Mouse (Mus musculus): Measurements from ENCODE around the gene Rbp7.
"Not testable (repeated sequence)": the region's sequence is repeated elsewhere in the genome, so short reads cannot be mapped to it uniquely, and the experiment has no call there.

Rbp7 gene

DNA sequence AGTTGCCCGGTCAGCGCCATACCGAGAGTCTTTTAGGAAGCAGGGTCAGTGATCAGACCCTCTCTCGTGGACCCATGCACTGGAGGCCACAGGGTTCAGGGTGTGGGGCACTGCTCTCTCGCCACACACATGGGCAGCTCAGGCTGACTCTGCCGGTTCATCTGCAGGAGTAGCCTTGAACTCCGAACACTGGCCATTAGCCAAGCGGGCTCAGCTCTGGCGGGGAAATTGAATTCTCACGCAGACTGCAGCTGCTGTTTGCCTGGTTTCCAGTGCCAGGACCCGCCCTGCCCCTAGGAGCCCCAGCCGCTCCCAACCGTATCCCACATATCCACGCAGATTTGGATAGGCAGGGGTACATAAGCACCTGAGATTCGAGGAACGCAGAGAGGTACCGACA, 515 bp downstream of the Rbp7 start:
- no peak for DNase-seq

DNA sequence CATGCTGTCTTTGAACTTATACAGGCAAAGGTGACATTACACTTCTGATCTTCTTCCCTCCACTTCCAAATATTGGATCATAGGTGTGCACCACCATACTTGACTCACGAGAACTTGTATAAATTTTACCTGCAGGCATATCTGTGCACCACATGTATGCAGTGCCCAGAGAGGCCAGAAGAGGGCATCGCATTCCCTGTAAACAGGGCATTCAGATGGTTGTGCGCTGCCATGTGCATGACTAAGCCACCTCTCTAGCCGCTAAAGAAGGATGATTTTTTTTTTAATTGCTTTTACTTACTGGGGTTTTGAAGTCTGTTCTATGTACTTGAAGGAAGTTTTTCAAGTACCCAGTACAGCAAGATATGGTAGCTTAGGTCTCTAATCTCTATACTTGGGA, 1.1 kb downstream of the Rbp7 start:
- DNase-seq: peak; percentile 54

DNA sequence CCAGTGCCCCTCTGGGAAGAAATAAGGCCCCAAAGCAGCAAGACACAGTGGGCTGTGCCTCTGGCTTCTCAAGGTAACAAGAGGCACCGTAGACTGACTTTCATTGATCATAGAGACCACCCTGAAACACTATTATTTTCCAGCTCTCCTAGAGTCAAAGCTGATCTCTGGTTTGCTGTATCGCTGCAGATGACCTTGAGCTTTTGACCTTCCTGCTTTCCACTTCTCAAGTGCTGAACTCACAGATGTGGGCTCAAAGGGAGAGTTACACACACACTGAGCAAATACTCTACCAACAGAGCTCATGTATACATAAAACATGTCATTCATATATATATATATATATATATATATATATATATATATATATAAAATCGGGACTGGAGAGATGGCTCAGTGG, 4.1 kb downstream of the Rbp7 start:
- no peak for DNase-seq

DNA sequence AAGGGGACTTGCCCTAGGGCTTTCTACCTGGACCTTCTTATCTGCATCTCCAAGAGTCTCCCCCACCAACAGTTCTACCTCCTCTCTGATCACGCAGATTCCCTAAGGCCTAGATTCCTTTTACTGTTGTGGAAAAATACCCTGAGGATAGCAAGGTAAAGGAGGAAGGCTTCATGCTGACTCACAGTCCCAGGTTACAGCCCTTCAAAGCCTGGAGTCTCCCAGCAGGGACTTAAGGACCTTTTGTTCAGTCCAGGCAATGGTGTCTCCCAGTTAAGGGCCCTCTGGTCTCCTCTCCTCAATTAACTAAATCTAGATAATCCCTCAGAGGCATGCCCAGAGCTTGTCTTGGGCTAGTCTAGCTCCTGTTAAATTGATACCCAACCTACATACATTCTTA, 8.5 kb downstream of the Rbp7 start:
- no peak for DNase-seq

DNA sequence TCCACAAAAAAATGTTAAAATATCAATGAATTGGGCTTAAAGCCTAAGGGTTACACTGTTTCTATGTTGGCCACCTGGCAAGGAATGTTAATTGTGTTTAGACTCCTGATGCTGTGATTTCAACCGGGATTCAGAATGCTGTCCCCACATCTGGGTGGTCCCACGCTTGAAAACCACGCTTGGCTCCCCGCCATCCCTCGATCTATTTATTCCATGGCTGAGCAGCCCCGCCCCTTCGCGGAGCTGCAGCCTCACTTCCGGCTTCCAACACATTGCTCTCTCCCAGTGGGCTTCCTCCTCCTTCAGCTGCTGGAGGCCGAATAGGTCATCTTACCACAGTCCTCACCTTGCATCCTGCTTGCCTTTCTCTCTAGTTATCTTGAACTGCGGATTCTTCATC, 8.9 kb downstream of the Rbp7 start:
- peak; percentile 60 for DNase-seq

DNA sequence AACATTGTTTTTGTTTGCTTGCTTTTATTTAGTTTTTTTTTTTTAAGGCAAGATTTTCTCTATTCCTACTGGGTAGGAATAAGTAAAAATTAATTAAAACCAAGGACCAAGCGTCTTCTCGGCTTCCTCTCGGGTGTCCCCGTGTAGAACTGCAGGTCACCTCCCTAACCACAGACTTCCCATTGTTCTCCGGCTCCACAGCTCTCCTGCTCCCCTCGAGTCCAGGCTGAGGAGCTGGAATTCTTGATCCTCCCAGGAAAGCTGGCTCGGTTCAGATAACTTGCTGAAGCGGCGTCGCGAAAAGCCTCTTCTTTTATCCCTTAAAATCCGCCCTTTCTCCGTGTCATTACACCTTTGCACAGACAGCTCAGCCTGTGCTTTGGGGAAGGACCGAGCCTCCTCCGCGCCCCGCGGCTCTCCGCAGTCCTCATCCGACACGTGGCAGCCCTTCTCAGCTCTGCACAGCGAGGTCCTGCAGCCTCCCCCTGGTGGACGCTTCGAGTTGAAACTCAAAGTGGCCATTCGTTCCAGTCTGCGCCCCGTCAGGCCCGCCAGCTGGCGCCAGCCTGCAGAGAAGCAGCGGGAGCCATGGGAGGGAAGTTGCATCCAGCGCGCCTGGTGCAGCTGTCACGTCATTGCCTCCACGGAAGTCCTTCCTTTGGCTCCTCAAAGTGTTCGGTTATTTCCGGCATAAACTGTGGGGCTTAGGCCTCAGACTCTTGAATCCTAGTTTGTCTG, 9.6 kb downstream of the Rbp7 start:
- peak; percentile 94 for DNase-seq

DNA sequence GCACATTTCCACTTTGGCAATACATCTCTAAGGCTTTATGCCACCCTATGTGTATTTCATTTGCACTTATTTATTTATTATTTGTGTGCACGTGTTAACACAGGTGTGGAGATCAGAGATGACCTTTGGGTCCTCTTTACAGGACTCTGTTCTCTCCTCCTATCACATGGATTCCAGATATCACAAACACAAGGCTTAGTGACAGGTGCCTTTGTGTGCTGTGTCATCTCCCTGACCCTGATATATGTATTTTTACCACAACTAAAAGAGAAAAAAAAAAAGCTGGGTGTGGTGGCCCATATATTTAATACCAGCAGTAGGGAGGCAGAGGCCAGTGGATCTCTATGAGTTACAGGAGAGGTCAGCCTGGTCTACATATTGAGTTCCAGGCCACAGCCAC, 10.3 kb downstream of the Rbp7 start:
- DNase-seq: no peak

DNA sequence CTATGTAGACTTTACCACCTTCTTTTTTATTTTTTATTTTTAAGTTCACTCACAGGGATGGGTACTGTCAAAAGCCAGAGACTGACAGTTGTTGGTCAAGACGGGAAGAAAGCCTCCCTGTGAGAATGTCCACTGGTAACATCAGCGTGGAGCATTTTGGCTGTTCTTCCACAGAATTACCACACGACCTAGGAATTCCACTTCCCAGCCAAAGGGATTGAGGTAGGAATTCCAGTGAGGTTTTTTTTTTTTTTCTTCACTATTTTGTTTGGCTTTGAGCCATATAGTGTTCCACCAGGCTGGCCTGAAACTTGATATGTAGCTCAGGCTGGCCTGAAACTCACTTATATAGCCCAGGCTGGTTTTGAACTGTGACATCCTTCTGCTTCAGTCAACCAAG, 12.3 kb downstream of the Rbp7 start:
- peak; percentile 56 for DNase-seq

DNA sequence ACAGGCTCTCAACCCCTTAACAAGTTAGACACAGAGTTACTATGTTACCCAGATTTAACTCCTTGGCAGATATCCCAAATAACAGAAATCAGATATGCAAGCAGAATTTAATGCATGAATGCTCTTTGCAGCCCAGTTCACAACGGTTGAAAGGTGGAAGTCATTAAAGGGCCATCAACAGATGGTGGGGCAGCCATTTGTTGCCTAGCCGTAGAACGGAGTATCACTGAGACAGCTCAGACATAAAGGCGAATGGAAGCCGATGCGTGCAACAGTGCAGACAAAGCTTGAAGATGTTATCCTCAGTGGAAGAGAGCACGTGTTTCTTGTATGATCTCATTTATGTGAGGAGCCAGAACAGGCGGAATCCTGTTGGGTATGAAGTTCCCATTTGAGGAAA, 14.2 kb downstream of the Rbp7 start:
- DNase-seq: no peak

DNA sequence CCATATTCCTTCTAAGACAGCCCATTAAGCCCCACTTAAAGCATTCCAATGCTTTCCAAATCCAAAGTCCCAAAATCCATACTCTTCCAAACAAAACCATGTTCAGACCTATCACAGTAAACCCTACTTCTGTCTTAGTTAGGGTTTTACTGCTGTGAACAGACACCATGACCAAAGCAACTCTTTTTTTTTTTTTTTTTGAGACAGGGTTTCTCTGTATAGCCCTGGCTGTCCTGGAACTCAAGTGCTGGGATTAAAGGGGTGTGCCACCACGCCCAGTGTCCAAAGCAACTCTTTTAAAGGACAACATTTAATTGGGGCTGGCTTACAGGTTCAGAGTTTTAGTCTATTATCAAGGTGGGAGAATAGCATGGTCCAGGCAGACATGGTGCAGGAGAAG, 22.9 kb downstream of the Rbp7 start:
- not testable (repeated sequence) for DNase-seq

DNA sequence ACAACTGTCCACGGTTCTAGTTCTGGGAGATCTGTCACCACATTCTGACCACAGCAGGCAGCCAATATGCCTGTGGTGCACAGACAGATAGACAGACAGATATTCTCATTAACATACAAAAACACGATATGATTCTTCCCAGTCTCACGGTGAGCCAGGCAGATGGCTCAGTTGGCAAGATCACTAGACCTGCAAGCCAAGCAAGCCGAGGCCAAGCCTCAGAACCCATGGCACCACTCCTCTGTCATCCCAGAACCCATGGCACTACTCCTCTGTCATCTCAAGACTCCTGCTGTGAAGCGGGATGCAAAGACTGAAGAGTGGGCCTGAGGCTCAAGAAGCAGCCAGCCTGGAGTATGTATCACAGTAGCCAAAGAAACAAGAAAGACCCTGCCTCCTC, 25.2 kb downstream of the Rbp7 start:
- DNase-seq: no peak

DNA sequence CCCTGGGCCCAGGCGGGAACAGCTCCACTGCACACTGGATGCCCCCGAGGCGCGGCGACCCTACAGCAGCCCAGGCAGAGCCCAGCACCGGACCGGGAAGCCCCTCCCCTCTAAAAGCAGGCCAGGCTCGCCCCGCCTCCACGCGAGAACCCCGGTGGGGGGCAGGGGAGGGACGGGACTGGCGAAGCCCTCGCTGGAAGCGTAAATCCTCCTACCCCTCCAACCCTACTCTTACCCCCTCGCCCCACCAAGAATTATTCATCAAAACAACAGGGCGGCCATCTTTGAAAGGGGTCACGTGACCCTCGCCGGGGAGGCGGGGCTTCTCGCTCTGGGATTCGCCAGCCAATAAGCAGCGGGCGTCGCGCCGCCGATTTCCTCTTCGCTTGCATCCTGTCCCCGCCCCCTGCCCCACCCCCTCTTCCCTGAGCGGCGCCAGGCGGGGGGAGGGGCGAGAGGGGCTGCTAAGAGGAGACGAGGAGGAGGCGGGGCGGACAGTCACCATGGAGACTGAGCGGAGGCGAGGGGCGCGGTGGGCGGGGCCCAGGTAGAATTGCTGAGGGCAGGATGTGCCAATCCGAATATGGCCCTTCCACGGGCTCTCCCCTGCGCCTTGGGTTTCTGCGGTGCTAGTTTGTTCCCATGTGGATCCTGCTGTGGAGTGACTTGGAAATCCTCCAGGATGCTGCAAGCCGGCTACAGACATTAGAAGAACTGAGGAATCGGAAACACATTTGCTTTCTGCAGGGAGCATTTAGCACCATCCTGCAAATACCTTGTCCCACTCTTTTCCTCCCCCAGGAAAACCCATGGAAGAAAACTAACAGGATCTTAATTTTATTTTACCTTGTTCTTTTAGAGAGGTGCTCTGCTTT, 28.2 kb downstream of the Rbp7 start, which contains the start of gene Ube4b:
TSS of gene Ube4b (minus strand) at position 425 of the 875 bp plus-strand sequence.
- peak; percentile 98 for DNase-seq

DNA sequence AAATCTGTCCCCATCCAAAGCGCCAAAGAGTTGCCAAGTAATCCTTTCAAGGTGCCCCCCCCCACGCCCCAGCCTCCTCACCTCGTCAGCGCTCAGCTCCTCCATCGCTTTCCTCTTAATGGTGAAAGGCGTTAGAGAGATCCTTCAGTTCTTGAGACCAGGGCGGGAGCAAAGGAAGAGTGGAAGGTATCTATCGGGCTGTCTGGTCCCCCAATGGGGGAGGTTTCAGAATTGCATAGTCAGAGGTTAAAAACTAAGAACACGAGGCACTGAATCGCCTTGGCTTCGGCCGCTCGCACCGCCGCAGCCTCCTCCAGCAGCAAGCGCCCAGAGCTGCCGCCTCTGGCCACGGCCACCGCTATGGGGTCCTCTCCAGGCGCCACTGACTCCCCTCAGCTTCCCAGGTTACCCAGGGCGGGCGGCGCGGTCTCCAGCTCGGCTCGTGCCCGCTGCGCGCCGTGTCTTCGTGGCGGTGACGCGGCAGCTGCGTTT, 28.9 kb downstream of the Rbp7 start:
- peak; percentile 26 for DNase-seq

DNA sequence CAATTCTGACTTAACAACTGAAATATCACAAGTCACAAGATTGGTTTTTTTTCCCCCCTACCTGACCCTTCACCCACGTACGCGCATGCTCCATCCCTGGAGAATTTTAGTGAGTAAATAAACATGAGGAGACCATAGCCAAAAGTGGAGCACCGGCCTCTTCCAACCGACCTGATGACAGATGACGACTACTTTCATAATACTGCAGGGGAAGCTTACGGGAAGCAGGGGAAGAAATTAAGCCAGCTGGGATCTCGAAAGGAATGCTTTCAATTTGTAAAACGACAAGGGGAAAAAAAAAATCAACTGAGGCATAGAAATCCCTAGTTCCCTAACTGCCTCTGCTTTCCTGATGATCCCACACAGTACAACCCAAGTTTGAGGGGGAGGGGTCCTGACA, 30.0 kb downstream of the Rbp7 start:
- DNase-seq: peak; percentile 34

DNA sequence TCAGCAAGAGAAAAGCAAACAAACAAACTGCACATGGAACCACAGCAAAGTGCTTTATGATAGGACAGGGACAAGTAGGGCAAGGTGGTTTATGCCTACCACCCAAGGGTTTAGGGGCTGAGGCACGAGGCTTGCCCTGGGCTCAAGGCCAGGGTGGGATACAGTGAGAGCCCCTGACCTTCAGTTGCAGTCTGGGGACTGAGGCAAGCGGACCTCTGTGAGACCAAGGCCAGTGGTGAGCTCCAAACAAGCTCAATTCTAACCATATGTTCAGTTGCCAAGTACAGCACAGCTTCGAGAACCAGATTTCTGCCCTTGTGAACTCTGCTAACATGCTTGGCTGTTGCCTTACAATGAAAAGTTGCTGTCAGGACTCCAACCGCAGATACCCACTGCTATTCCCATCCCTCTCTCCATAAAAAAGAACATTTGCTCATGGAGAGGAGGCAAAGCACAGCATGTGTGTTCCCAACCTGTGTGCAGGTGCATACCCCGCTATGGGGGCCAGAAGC, 36.9 kb downstream of the Rbp7 start:
- DNase-seq: no peak

DNA sequence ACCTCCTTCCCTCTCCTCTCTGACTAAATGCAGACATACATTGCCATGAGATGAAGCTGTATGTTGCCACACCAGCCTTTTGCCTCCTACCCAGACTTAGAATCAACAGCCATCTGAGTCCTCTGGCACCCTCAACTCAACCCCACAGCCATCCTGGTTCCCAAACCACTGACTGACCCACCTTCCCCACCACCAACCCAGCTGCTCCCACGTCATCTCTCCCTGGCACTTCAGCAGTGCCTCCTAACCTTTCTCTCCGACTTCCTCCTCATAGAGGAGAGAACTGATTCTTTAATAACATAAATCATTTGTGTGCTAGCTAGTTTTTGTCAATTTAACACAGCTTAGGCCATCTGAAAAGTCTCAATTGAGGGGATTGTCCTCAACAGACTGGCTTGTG, 37.8 kb downstream of the Rbp7 start:
- DNase-seq: no peak

DNA sequence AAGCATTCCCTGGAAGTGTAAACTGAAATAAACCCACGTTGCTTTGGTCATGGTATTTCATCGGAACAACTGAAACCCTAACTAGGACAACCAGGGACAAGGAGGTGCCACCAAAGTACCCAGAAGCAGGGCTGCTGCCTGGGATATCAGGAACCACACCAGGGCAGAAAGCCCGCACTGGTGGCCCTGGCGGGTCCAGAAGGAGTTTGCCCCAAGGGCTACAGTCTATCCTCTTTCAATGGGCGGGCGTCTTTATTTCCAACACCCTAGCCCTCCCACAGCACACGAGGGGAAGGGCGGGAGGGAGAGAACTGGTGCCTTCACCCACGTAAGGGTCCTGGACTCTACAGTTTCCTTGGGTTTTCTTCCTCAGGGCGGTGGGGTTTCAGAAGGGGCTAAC, 38.4 kb downstream of the Rbp7 start:
- DNase-seq: no peak

DNA sequence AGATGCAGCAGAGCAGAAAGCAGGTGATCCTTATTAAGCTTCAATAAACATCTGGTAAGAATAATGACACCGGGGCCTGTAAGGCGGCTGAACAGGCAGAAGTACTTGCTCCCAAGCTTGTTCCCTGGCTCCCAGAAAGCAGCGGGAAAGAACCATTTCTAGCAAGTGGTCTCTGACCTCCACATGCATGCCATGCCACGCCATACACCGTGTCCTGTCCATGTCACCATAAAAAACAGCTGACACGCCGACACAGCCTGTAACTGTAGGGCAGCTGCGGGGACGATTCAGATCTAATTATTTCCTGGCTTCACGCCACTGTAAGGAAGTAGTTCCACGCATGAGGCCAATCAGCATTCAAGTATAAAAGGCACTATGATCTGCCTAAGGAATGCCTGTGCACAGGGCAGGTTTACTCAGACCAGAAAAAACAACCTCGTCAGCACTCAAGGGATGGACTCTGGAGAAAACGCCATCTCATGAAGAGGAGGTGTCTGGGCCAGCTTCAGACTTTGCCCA, 39.1 kb downstream of the Rbp7 start:
- no peak for DNase-seq

DNA sequence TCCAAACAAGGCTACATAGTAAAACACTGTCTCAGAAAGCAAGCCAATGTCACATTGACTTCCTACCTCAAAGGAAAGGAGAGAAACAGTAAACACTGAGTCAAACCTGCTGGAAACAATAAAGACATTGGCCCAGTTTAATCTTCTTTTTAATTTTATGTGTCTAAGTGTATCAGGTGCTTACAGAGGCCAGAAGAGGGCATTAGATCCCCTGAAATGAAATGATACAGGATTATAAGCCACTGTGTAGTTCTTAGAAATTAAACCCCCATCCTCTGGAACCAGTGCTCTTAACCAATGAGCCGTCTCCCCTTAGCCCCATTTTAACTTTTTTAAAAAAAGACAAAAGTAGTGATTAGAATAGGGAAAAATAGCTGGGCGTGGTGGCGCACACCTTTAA, 40.5 kb downstream of the Rbp7 start:
- DNase-seq: no peak

DNA sequence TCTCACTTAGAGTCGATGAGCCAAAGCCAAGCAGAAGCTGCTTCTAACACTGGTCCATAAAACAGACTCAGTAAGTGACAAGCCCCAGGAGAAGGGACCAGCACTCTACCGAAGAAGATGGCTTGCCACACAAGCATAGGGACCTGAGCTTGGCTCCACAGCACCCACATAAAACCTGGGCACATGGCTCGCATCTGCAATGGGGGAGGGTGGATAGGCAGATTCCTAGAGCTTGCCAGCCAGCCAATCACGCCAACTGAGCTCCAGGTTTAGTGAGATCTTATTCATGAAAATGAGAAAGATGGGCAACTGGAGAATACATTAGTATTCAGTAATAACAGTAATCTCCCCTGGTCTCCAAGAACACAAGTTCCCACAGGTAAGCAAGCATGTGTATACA, 45.0 kb downstream of the Rbp7 start:
- no peak for DNase-seq

DNA sequence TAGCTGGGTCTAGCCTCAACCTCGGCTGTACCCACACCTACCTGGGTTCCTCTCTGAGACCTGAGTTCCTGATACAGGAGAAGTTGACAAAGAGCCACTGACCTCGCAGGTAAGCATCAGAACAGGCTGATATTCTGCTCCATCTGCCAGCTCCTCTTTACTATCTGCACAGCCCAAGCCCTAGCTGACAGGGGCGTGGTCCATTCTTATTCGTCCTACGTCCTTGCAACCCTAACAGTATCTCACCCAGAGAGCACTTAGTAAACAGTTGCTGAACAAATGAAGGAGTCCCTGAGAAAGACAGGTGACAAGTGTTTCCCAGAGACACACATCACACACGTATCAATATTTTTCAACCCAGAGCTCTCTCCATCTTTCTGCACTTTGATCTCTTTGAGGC, 46.4 kb downstream of the Rbp7 start:
- DNase-seq: no peak

DNA sequence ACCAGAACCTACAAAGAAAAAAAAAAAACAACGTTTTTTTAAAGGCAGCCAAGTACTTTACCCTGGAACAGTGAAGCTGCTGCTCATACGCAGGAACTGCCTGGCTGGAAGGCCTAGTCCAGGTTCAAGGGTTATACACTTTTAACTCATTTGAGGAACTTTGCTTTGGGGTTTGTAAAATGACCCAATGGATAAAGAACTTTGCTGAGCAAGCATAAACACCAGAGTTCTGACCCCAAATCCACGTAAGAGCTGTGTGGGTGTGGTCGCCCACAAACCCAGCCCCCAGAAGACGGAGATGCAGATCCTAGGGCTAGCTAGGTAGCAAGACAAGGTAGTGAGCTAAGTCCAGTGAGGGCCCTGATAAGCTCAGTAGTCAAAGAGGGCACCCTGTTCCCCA, 47.3 kb downstream of the Rbp7 start:
- no peak for DNase-seq

DNA sequence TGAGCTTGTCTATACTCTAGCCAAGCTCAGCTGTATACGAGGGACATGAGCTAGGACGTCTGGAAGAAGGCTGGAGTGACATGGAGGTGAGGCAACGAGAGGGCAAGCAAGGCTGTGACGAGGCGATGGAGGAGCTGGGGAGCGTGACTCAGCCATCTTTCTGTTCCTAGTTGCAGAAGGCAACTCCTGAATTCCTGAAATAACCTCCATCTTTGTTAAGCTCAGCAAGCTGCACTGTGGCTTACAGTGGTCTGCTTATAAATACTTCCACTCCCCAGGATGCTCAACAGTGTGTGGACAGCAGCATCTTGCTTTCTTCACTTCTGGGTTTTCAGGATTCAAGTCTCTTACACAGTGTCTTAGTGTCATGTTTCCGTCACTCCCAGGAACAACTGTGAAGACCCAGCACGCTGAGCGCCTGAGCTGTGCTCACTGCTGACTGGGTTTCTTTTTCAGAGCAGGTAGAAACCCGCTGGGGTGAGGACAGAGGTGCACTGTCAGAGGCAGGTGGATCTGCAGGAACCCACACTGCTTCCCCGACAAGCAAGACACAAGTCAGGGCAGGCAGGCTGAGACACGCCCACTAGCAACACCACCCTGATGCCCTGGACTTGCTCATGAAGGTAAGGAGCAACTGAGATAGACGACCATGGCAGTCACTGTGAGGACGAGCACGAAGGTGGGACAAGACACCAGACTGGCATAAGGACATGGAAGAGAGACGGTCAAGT, 48.9 kb downstream of the Rbp7 start:
- no peak for DNase-seq

All from lung, postnatal 36 days (tissue).